Mouse (Mus musculus): ENCODE results near the gene Rbms3.

- TF ChIP-seq ZC3H11A (IDR thresholded peaks at IDR 0.05; ENCODE audit: borderline replicate concordance, low read depth, low read length), result no peak
- no peak for TF ChIP-seq HCFC1 (IDR thresholded peaks at IDR 0.05; ENCODE audit: borderline replicate concordance, insufficient read depth, low read length)
- TF ChIP-seq ZNF384 (IDR thresholded peaks at IDR 0.05; ENCODE audit: low read depth, low read length), result no peak
Measured at GRCm38 (mm10) chr9:116748857-116749584, 880.7 kb downstream of the Rbms3 start.

All from ES-E14 (cell line).